Mouse (Mus musculus) CH12.LX (cell line): ENCODE measurements around the gene Mcf2l.

Experiments
- CHD1 ChIP-seq: IDR thresholded peaks from 2 replicates; pipeline ENCODE4 v1.6.1; 2012; ENCODE audit warnings: low read depth, low read length, improper control_type of control experiment, inconsistent platforms
- CHD2 ChIP-seq: IDR thresholded peaks from 2 replicates; pipeline ENCODE4 v1.6.1; 2011; ENCODE audit warnings: low read length, improper control_type of control experiment
- CTCF ChIP-seq, 2 experiments: IDR thresholded peaks in 1 of 2; conservative IDR thresholded peaks in 1 of 2; 2 replicates each; pipeline ENCODE4 v1.5.1; 2011 to 2012; ENCODE audit warnings: low read depth in 2 of 2, low read length in 2 of 2, improper control_type of control experiment in 1 of 2, inconsistent platforms in 1 of 2, mild to moderate bottlenecking in 1 of 2, moderate library complexity in 1 of 2
- E2F4 ChIP-seq: IDR thresholded peaks from 2 replicates; pipeline ENCODE4 v1.6.1; 2011; ENCODE audit warnings: low read depth, low read length, improper control_type of control experiment; ENCODE audit not compliant: insufficient replicate concordance
- ELF1 ChIP-seq: IDR thresholded peaks from 2 replicates; pipeline ENCODE4 v1.6.1; 2014; ENCODE audit warnings: low read depth, mild to moderate bottlenecking, inconsistent platforms, low read length, improper control_type of control experiment
- EP300 ChIP-seq: IDR thresholded peaks from 2 replicates; pipeline ENCODE4 v1.6.1; 2011; ENCODE audit warnings: low read length, improper control_type of control experiment
- ETS1 ChIP-seq: conservative IDR thresholded peaks from 2 replicates; pipeline ENCODE4 v1.6.1; 2012; ENCODE audit warnings: low read depth, mild to moderate bottlenecking, inconsistent platforms, low read length, improper control_type of control experiment, moderate library complexity
- HCFC1 ChIP-seq: IDR thresholded peaks from 2 replicates; pipeline ENCODE4 v1.6.1; 2012; ENCODE audit warnings: low read depth, mild to moderate bottlenecking, inconsistent platforms, low read length, improper control_type of control experiment
- NELFE ChIP-seq: IDR thresholded peaks from 2 replicates; pipeline ENCODE4 v1.6.1; 2011; ENCODE audit warnings: low read depth, low read length, improper control_type of control experiment
- PAX5 ChIP-seq: IDR thresholded peaks from 2 replicates; pipeline ENCODE4 v1.6.1; 2012; ENCODE audit warnings: low read length, inconsistent platforms, mixed read lengths
- POLR2A ChIP-seq: IDR thresholded peaks from 2 replicates; pipeline ENCODE4 v1.6.1; 2011; ENCODE audit warnings: low read depth, mild to moderate bottlenecking, improper control_type of control experiment, low read length
- SMC3 ChIP-seq: IDR thresholded peaks from 2 replicates; pipeline ENCODE4 v1.6.1; 2011; ENCODE audit warnings: low read depth, low read length, improper control_type of control experiment
- ZC3H11A ChIP-seq: IDR thresholded peaks from 2 replicates; pipeline ENCODE4 v1.6.1; 2012; ENCODE audit warnings: low read depth, mild to moderate bottlenecking, inconsistent platforms, low read length, improper control_type of control experiment

GRCm38 (mm10) chr8:12991411-12991810 lies 117.8 kb downstream of the Mcf2l start:
- TF ChIP-seq ELF1, result no peak
- no peak for TF ChIP-seq CHD2
- no peak for TF ChIP-seq SMC3
- no peak for TF ChIP-seq CTCF (conservative IDR thresholded peaks at IDR 0.05 in 1 of 2, IDR thresholded peaks at IDR 0.05 in 1 of 2; ENCODE audit: low read depth in 2 of 2, low read length in 2 of 2)
- TF ChIP-seq POLR2A, result no peak
- TF ChIP-seq PAX5, result no peak
- no peak for TF ChIP-seq E2F4
- TF ChIP-seq EP300, result no peak
- no peak for TF ChIP-seq ZC3H11A
- no peak for TF ChIP-seq HCFC1
- no peak for TF ChIP-seq CHD1
- no peak for TF ChIP-seq NELFE
- TF ChIP-seq ETS1, result no peak
